ENCODE assay signal across 8 mouse cellular contexts in genomic region chr4:46601844-46602423, GRCm38 (mm10). TPM values are rescaled to one million over a fixed set of nuclear protein-coding genes. Genes with fewer than 3 reads are reported as not detected.
DNase-seq lines count a peak whose midpoint lies in the region; ATAC-seq and TF ChIP-seq lines count a peak whose summit lies in the region.

TSS of gene Coro2a (minus strand) at chr4:46602202.

- H3K27me3 ChIP-seq in heart, embryonic 12.5 days (replicated peaks): peaks cover 95% of the 10 kb centered on the region
- H3K27me3 ChIP-seq in kidney, postnatal 0 days (ENCODE audit: insufficient read depth, low read length): peaks cover 20% of the 10 kb centered on the region
- H3K27me3 ChIP-seq in liver, adult 2 months (ENCODE audit: control insufficient read depth, insufficient read depth, low read length): peaks cover 8% of the 10 kb centered on the region; the same call in 1 of the 2 replicates
- H3K27me3 ChIP-seq in myocyte (ENCODE audit: control insufficient read depth, insufficient read depth, insufficient read length): peaks cover 30% of the 10 kb centered on the region

- peak; percentile 48; the same call in 1 of the 2 replicates for ATAC-seq in erythroid progenitor cell, adult 5-6 weeks (replicated peaks; ENCODE audit: low FRiP score, poor library complexity, severe bottlenecking)
- ATAC-seq in heart, embryonic 12.5 days (ENCODE audit: insufficient number of reproducible peaks, low FRiP score): peak; percentile 20; the same call in 1 of the 2 replicates
- peak; percentile 37; the same call in 1 of the 2 replicates for ATAC-seq in kidney, postnatal 0 days (replicated peaks; ENCODE audit: low FRiP score, low read depth)

- TF ChIP-seq CTCF in kidney, postnatal 0 days (IDR thresholded peaks at IDR 0.05; ENCODE audit: low read depth): peak; percentile 87
- peak; percentile 90 for TF ChIP-seq CTCF in liver, adult 2 months (IDR thresholded peaks at IDR 0.05; ENCODE audit: low read depth, low read length)

- H3ac ChIP-seq in myocyte (ENCODE audit: control insufficient read depth, insufficient read length): no peak within 1 kb of the TSS

- H3K9me3 ChIP-seq in heart, embryonic 12.5 days (replicated peaks): no peaks in the 10 kb centered on the region
- H3K9me3 ChIP-seq in kidney, postnatal 0 days (replicated peaks; ENCODE audit: low read length): no peaks in the 10 kb centered on the region

- no peaks in the 10 kb centered on the region for H3K4me1 ChIP-seq in brown adipose tissue, adult 24 weeks (ENCODE audit: control insufficient read depth, insufficient read depth, insufficient read length, low read length)
- peaks cover 10% of the 10 kb centered on the region; the same call in 1 of the 2 replicates for H3K4me1 ChIP-seq in heart, embryonic 12.5 days (replicated peaks)
- 0 out of 2 replicates have a peak, but pooled peaks cover 6% of the 10 kb centered on the region for H3K4me1 ChIP-seq in kidney, postnatal 0 days (replicated peaks; ENCODE audit: insufficient read depth, low read length)
- H3K4me1 ChIP-seq in liver, adult 2 months (ENCODE audit: control insufficient read depth, insufficient read depth, low read length): peaks cover 2% of the 10 kb centered on the region; the same call in 1 of the 2 replicates

- peak within 1 kb of the TSS; percentile 81 for H3K4me3 ChIP-seq in brown adipose tissue, adult 24 weeks (ENCODE audit: insufficient read depth, low read depth, low read length)
- peak within 1 kb of the TSS; percentile 60 for H3K4me3 ChIP-seq in heart, embryonic 12.5 days
- H3K4me3 ChIP-seq in kidney, postnatal 0 days (replicated peaks; ENCODE audit: low read depth, low read length): peak within 1 kb of the TSS; percentile 41
- peak within 1 kb of the TSS; percentile 97 for H3K4me3 ChIP-seq in liver, adult 2 months (ENCODE audit: insufficient read depth, low read depth, low read length)
- no peak within 1 kb of the TSS for H3K4me3 ChIP-seq in myocyte

- H3K36me3 ChIP-seq in heart, embryonic 12.5 days: no peaks in the 10 kb centered on the region
- H3K36me3 ChIP-seq in kidney, postnatal 0 days (ENCODE audit: insufficient read depth, low read length): no peaks in the 10 kb centered on the region
- H3K36me3 ChIP-seq in liver, adult 2 months (ENCODE audit: control insufficient read depth, insufficient read depth, low read length): no peaks in the 10 kb centered on the region
- H3K36me3 ChIP-seq in myocyte (ENCODE audit: control insufficient read depth, insufficient read depth): no peaks in the 10 kb centered on the region

- peak; percentile 88 for DNase-seq in CD4-positive helper T cell, adult 2 months (ENCODE audit: low read depth, low spot score)
- DNase-seq in kidney, postnatal 0 days (ENCODE audit: low spot score): peak; percentile 84
- DNase-seq in liver, adult 2 months (ENCODE audit: extremely low read depth, low read depth, low spot score): peak; percentile 41
- peak; percentile 83 to 96 for DNase-seq in spleen, postnatal 4 days (ENCODE audit: low spot score in 2 of 2)

- peak within 1 kb of the TSS; percentile 72 for H3K9ac ChIP-seq in heart, embryonic 12.5 days
- peak within 1 kb of the TSS; percentile 51 for H3K9ac ChIP-seq in kidney, postnatal 0 days (ENCODE audit: low read depth, low read length)
- peak within 1 kb of the TSS; percentile 79 for H3K9ac ChIP-seq in liver, adult 2 months (ENCODE audit: low read depth, low read length)

- no peak within 1 kb of the TSS for H3K27ac ChIP-seq in brown adipose tissue, adult 24 weeks (replicated peaks; ENCODE audit: low read depth, low read length)
- no peak within 1 kb of the TSS for H3K27ac ChIP-seq in heart, embryonic 12.5 days (ENCODE audit: poor library complexity, severe bottlenecking)
- 0 out of 2 replicates have a peak within 1 kb of the TSS, but pooled peaks have one; percentile 19 for H3K27ac ChIP-seq in kidney, postnatal 0 days
- no peak within 1 kb of the TSS for H3K27ac ChIP-seq in liver, adult 2 months (replicated peaks; ENCODE audit: insufficient read depth, low read depth, low read length)

- no peaks in the 10 kb centered on the region for H3K79me2 ChIP-seq in liver, adult 2 months (ENCODE audit: control insufficient read depth, insufficient read depth, low read length)
- H3K79me2 ChIP-seq in myocyte (ENCODE audit: control insufficient read depth, insufficient read depth): no peaks in the 10 kb centered on the region

- under 1% methylated on average over 64 of the region's 66 CpGs for WGBS in heart, embryonic 12.5 days
- WGBS in kidney, postnatal 0 days: under 1% methylated on average over 36 of the region's 66 CpGs
- WGBS in liver, adult 2 months: 1% methylated on average over 64 of the region's 66 CpGs

- TF ChIP-seq POLR2A in liver, adult 2 months (IDR thresholded peaks at IDR 0.05; ENCODE audit: extremely low read depth, insufficient read depth, low read length): no peak
- no peak for TF ChIP-seq POLR2A in myocyte (IDR thresholded peaks at IDR 0.05; ENCODE audit: insufficient read length, low read depth)

- peak within 1 kb of the TSS; percentile 97 for H3K4me2 ChIP-seq in heart, embryonic 12.5 days
- peak within 1 kb of the TSS; percentile 79 for H3K4me2 ChIP-seq in kidney, postnatal 0 days (ENCODE audit: low read length)
- peak within 1 kb of the TSS; percentile 55 for H3K4me2 ChIP-seq in myocyte (ENCODE audit: low read depth)

TF ChIP-seq in myocyte, 11 proteins besides CTCF, POLR2A, EP300 and RAD21:
- TF ChIP-seq MAX (IDR thresholded peaks at IDR 0.05; ENCODE audit: low read depth): no peak
- no peak for TF ChIP-seq TCF3 (IDR thresholded peaks at IDR 0.05; ENCODE audit: insufficient read length, low read depth)
- TF ChIP-seq MYOG (IDR thresholded peaks at IDR 0.05; ENCODE audit: control insufficient read depth in 1 of 3, insufficient read depth in 1 of 3, insufficient read length in 2 of 3, low read depth in 2 of 3): no peak
- TF ChIP-seq TCF12 (IDR thresholded peaks at IDR 0.05; ENCODE audit: insufficient read depth, poor library complexity, severe bottlenecking): no peak
- TF ChIP-seq E2F4 (IDR thresholded peaks at IDR 0.05; ENCODE audit: insufficient read depth): no peak
- no peak for TF ChIP-seq SRF (IDR thresholded peaks at IDR 0.05; ENCODE audit: control insufficient read depth, insufficient read length, low read depth)
- TF ChIP-seq POLR2AphosphoS2 (IDR thresholded peaks at IDR 0.05; ENCODE audit: insufficient read length, low read depth): no peak
- TF ChIP-seq MYOD1 (IDR thresholded peaks at IDR 0.05; ENCODE audit: control insufficient read depth in 1 of 3, insufficient read length in 2 of 3, low read depth in 2 of 3): no peak
- TF ChIP-seq REST (IDR thresholded peaks at IDR 0.05; ENCODE audit: insufficient read depth, insufficient read length): no peak
TF ChIP-seq in myocyte: peak in this region for 0.

RNA-seq across cellular contexts. Expression of gene Coro2a, which starts in this region (rescaled TPM):
- 0.59 and 0.92 TPM in 2 replicates for polyA plus RNA-seq in brown adipose tissue, adult 24 weeks (2012; ENCODE audit: insufficient read depth, insufficient read length, missing spikeins)
- total RNA-seq in erythroid progenitor cell, adult 5-6 weeks (2015; ENCODE audit: low replicate concordance): 13.0 and 15.9 TPM in 2 replicates
- total RNA-seq in erythroid progenitor cell, adult 5-6 weeks (2017; ENCODE audit: low replicate concordance): 2.6 and 3.3 TPM in 2 replicates
- polyA plus RNA-seq in heart, embryonic 12.5 days (2016; fragmentation: Nextera tagmentation; extraction: Ambion mirVana): 0.15 and 0.34 TPM in 2 replicates
- 2.9 and 3.4 TPM in 2 replicates for polyA plus RNA-seq in kidney, postnatal 0 days (2015; fragmentation: Nextera tagmentation; extraction: Ambion mirVana)
- 0.83 and 1.5 TPM in 2 replicates for total RNA-seq in liver, adult 2 months (2014; rRNA removed)
- polyA plus RNA-seq in liver, adult 2 months (2012; rRNA removed): 0.76 and 1.0 TPM in 2 replicates
- polyA plus RNA-seq in myocyte (2012; fragmentation: generic; extraction: Trizol): 0.30 TPM

Comparison
In these comparisons a context has a peak if more than half of its experiments do, and no peak if none do; other contexts are left out.
1. Peak in ATAC-seq, H3K4me3 ChIP-seq, H3K9ac ChIP-seq and H3K4me2 ChIP-seq in heart, embryonic 12.5 days; RNA of the gene not detected or under 1 TPM.